Mouse (Mus musculus): ENCODE results near the gene Cacng7. TPM values are rescaled to one million over a fixed set of nuclear protein-coding genes. Genes with fewer than 3 reads are reported as not detected.

The Cacng7 gene
- polyA plus RNA-seq, 1 experiment from 2014 or later, result 5.0 TPM

DNA sequence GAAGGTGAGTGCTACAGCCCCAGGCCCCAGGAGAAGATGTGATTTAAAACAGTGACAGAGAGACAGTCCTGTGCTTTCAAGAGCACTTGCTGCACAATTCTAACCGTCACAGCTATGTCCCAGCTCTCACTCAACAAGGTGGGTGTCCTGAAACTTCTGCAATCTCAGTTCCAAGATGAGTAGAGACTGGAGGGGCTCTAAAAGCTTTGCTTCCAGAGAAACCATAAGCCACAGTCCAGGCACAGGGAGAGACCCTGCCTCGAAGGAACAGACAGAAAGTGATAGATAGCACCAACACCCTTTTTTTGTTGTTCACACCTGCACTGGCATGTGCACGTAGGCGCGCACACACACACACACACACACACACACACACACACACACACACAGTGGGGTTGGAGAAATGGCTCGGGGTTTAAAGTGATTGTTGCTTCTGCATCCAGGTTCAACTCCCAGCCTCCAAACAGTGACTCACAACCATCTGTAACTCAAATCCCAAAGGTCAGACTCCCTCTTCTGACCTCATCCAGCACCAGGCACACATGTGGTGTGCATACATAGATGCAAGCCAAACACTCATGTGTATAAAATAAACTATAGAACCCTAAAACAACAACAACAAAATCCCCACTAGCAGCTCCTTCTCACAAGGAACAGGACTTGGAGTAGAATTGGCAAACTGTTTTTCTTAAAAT lies 53.4 kb downstream of the Cacng7 start:
- Histone ChIP-seq H3K27me3 (ENCODE audit: control insufficient read depth, insufficient read depth, low read length) (no peaks in the 10 kb centered on the region), H3K9ac (replicated peaks; ENCODE audit: low read length) (no peak overlapping the region), H3K9me3 (ENCODE audit: control insufficient read depth, low read length) (no peaks in the 10 kb centered on the region), H3K4me3 (replicated peaks; ENCODE audit: low read depth, low read length) (no peak overlapping the region), H3K4me2 (ENCODE audit: low read length) (no peak overlapping the region), H3K27ac (replicated peaks; ENCODE audit: low read depth, low read length) (no peak overlapping the region), H3K36me3 (ENCODE audit: control insufficient read depth, insufficient read depth, low read length) (no peaks in the 10 kb centered on the region), H3K4me1 (ENCODE audit: control insufficient read depth, insufficient read depth, low read length) (0 out of 2 replicates have a peak, but pooled peaks cover 9% of the 10 kb centered on the region)
- 82% methylated on average over 6 of the region's 6 CpGs for WGBS
- ATAC-seq (ENCODE audit: low FRiP score, low TSS enrichment) (no peak), DNase-seq (no peak)

GRCm38 (mm10) chr7:3387761-3388160 lies 55.0 kb downstream of the Cacng7 start:
- no peak overlapping the region for H3K4me3 ChIP-seq (replicated peaks; ENCODE audit: low read depth, low read length)
- no peak overlapping the region for H3K9ac ChIP-seq (replicated peaks; ENCODE audit: low read length)
- H3K4me1 ChIP-seq (ENCODE audit: control insufficient read depth, insufficient read depth, low read length), result peaks cover 23% of the 10 kb centered on the region
- 91% methylated on average over 18 of the region's 18 CpGs for WGBS
- no peaks in the 10 kb centered on the region for H3K36me3 ChIP-seq (ENCODE audit: control insufficient read depth, insufficient read depth, low read length)
- H3K9me3 ChIP-seq (ENCODE audit: control insufficient read depth, low read length), result no peaks in the 10 kb centered on the region
- peak overlapping the region; percentile 79; the same call in 1 of the 2 replicates for H3K4me2 ChIP-seq (ENCODE audit: low read length)
- DNase-seq (no peak), ATAC-seq (ENCODE audit: low FRiP score, low TSS enrichment) (no peak)
- no peaks in the 10 kb centered on the region for H3K27me3 ChIP-seq (ENCODE audit: control insufficient read depth, insufficient read depth, low read length)
- no peak overlapping the region for H3K27ac ChIP-seq (replicated peaks; ENCODE audit: low read depth, low read length)

DNA sequence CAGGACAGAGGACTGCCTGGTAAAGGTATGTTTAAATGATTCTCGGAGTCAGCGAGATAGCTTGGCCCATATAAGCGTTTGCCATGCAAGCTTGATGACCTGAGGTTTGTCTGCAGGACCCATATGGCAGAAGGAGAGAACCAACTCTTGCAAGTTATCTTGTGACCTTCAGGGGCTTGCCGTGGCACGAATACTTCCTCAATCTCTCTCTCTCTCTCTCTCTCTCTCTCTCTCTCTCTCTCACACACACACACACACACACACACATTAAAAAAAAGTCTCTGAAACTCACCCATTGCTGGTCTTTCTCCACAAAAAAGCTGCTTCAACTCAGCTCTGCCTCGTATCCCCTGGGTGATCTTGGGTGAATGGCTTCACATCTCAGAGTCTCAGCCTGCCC lies 56.1 kb downstream of the Cacng7 start:
- no peak for ATAC-seq (ENCODE audit: low FRiP score, low TSS enrichment)
- Histone ChIP-seq H3K4me2 (ENCODE audit: low read length) (peak overlapping the region; percentile 79), H3K9ac (replicated peaks; ENCODE audit: low read length) (no peak overlapping the region; the same call in 1 of the 2 replicates), H3K27me3 (ENCODE audit: control insufficient read depth, insufficient read depth, low read length) (no peaks in the 10 kb centered on the region), H3K9me3 (ENCODE audit: control insufficient read depth, low read length) (no peaks in the 10 kb centered on the region), H3K36me3 (ENCODE audit: control insufficient read depth, insufficient read depth, low read length) (peaks cover under 1% of the 10 kb centered on the region; the same call in 1 of the 2 replicates), H3K4me3 (replicated peaks; ENCODE audit: low read depth, low read length) (no peak overlapping the region), H3K27ac (replicated peaks; ENCODE audit: low read depth, low read length) (no peak overlapping the region), H3K4me1 (ENCODE audit: control insufficient read depth, insufficient read depth, low read length) (peaks cover 31% of the 10 kb centered on the region)
- no peak for DNase-seq
- WGBS, result 73% methylated on average over 6 of the region's 6 CpGs

DNA sequence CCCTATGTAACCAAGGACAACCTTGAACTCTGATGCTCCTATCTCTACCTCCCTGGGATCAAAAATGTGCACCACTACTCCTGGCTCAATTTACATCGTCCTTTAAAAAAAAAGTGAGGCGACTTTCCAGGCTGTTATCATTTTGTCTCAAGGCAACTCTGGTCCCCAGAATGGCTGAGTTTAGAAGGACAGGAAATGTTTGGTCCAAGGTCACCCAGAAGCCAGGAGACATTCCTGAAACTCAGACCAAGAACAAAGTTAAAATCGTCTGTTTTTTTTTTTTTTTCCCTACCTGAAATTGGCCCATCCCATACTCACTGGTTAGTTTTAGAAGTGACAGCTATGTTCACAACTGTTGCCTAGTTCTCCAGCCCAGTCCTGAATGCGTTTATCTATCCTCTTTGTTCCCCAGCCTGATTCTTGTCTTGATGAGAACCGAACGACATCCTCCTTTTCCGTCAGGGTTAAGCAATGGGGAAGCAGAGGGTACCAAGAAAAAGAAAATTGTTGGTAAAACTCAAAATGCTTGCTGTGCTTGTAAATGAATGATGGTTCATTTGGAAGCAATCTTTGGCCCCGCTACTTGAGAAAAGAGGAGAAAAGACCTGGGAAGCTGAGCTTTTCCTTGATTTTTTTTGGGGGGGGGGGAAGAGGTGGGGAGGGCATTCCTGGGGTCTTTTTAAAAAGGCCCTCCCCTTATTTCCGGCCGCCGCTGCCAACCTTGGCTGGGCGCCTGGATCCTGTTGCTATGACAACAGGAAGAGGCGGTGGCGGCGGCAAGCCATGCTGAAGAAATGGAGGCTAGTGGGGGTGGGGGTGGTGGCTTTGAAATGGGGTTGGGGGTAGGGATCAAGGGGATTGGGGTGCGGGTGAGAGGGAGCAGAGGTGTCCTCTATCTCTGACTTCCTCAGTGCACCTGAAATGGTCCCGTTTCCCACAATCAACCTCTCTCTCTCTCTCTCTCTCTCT lies 57.0 kb downstream of the Cacng7 start:
- Histone ChIP-seq H3K36me3 (ENCODE audit: control insufficient read depth, insufficient read depth, low read length) (peaks cover 9% of the 10 kb centered on the region), H3K9me3 (ENCODE audit: control insufficient read depth, low read length) (no peaks in the 10 kb centered on the region), H3K27ac (replicated peaks; ENCODE audit: low read depth, low read length) (peak overlapping the region; percentile 75; the same call in 1 of the 2 replicates), H3K9ac (replicated peaks; ENCODE audit: low read length) (peak overlapping the region; percentile 60; the same call in 1 of the 2 replicates), H3K4me2 (ENCODE audit: low read length) (peak overlapping the region; percentile 79), H3K4me3 (replicated peaks; ENCODE audit: low read depth, low read length) (peak overlapping the region; percentile 53), H3K27me3 (ENCODE audit: control insufficient read depth, insufficient read depth, low read length) (no peaks in the 10 kb centered on the region), H3K4me1 (ENCODE audit: control insufficient read depth, insufficient read depth, low read length) (peaks cover 32% of the 10 kb centered on the region)
- DNase-seq, result peak; percentile 89
- ATAC-seq (ENCODE audit: low FRiP score, low TSS enrichment), result peak; percentile 64
- 2% methylated on average over 17 of the region's 17 CpGs for WGBS

GRCm38 (mm10) chr7:3390413-3391080 lies 57.8 kb downstream of the Cacng7 start, which contains the start of gene Cacng8:
TSS of gene Cacng8 (plus strand) at chr7:3390683.
- H3K9me3 ChIP-seq (ENCODE audit: control insufficient read depth, low read length), result no peaks in the 10 kb centered on the region
- H3K9ac ChIP-seq (replicated peaks; ENCODE audit: low read length), result peak within 1 kb of the TSS; percentile 60
- peak; percentile 29; the same call in 1 of the 2 replicates for ATAC-seq (ENCODE audit: low FRiP score, low TSS enrichment)
- 0% methylated on average over 7 of the region's 7 CpGs for WGBS
- peak within 1 kb of the TSS; percentile 53 for H3K4me3 ChIP-seq (replicated peaks; ENCODE audit: low read depth, low read length)
- H3K27ac ChIP-seq (replicated peaks; ENCODE audit: low read depth, low read length), result peak within 1 kb of the TSS; percentile 75
- H3K27me3 ChIP-seq (ENCODE audit: control insufficient read depth, insufficient read depth, low read length), result no peaks in the 10 kb centered on the region
- peaks cover 38% of the 10 kb centered on the region for H3K4me1 ChIP-seq (ENCODE audit: control insufficient read depth, insufficient read depth, low read length)
- peaks cover 12% of the 10 kb centered on the region for H3K36me3 ChIP-seq (ENCODE audit: control insufficient read depth, insufficient read depth, low read length)
- H3K4me2 ChIP-seq (ENCODE audit: low read length), result peak within 1 kb of the TSS; percentile 79
- peak; percentile 79 for DNase-seq

- H3K9ac ChIP-seq (replicated peaks; ENCODE audit: low read length), result peak overlapping the region; percentile 60
- H3K27me3 ChIP-seq (ENCODE audit: control insufficient read depth, insufficient read depth, low read length), result no peaks in the 10 kb centered on the region
- WGBS, result 2% methylated on average over 12 of the region's 12 CpGs
- no peaks in the 10 kb centered on the region for H3K9me3 ChIP-seq (ENCODE audit: control insufficient read depth, low read length)
- H3K36me3 ChIP-seq (ENCODE audit: control insufficient read depth, insufficient read depth, low read length), result peaks cover 14% of the 10 kb centered on the region
- DNase-seq, result no peak
- H3K4me2 ChIP-seq (ENCODE audit: low read length), result peak overlapping the region; percentile 79
- peak overlapping the region; percentile 53 for H3K4me3 ChIP-seq (replicated peaks; ENCODE audit: low read depth, low read length)
- peak overlapping the region; percentile 21; the same call in 1 of the 2 replicates for H3K27ac ChIP-seq (replicated peaks; ENCODE audit: low read depth, low read length)
- peak; percentile 38; the same call in 1 of the 2 replicates for ATAC-seq (ENCODE audit: low FRiP score, low TSS enrichment)
- peaks cover 38% of the 10 kb centered on the region for H3K4me1 ChIP-seq (ENCODE audit: control insufficient read depth, insufficient read depth, low read length)
Observed at GRCm38 (mm10) chr7:3391081-3391451, 58.3 kb downstream of the Cacng7 start.

- 7% methylated on average over 4 of the region's 4 CpGs for WGBS
- H3K4me1 ChIP-seq (ENCODE audit: control insufficient read depth, insufficient read depth, low read length), result peaks cover 38% of the 10 kb centered on the region
Observed at GRCm38 (mm10) chr7:3391809-3392208, 59.1 kb downstream of the Cacng7 start.

DNA sequence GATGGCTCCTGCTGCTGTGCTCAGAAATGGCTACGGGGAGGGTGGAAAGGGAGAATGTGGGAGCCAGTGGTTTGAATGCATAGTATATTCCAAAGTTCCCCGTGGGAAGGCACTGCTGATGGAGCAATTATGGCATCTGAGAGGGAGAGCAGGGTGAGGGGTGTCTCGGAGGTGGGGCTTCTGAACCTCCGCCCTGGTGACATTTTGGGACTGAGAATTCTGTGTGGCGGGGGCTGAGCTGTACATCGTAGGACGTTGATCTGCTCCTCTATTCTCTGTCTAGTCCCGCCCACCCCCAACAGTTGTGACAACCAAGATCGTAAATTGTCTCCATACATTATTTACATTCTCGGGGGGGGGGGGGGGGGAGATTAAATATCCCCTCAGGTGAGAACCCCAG lies 64.6 kb downstream of the Cacng7 start:
- no peak overlapping the region for H3K27ac ChIP-seq (replicated peaks; ENCODE audit: low read depth, low read length)
- peaks cover 24% of the 10 kb centered on the region for H3K4me1 ChIP-seq (ENCODE audit: control insufficient read depth, insufficient read depth, low read length)
- WGBS, result 38% methylated on average over 10 of the region's 10 CpGs
- no peak overlapping the region for H3K9ac ChIP-seq (replicated peaks; ENCODE audit: low read length)
- ATAC-seq (ENCODE audit: low FRiP score, low TSS enrichment), result 0 out of 2 replicates have a peak, but pooled peaks have one; percentile 9
- no peak overlapping the region for H3K4me3 ChIP-seq (replicated peaks; ENCODE audit: low read depth, low read length)
- H3K4me2 ChIP-seq (ENCODE audit: low read length), result peak overlapping the region; percentile 13
- H3K27me3 ChIP-seq (ENCODE audit: control insufficient read depth, insufficient read depth, low read length), result no peaks in the 10 kb centered on the region
- no peak for DNase-seq
- H3K36me3 ChIP-seq (ENCODE audit: control insufficient read depth, insufficient read depth, low read length), result peaks cover 14% of the 10 kb centered on the region
- no peaks in the 10 kb centered on the region for H3K9me3 ChIP-seq (ENCODE audit: control insufficient read depth, low read length)

More at GRCm38 (mm10) chr7:3391809-3392208, 59.1 kb downstream of the Cacng7 start:
- peak overlapping the region; percentile 21 for H3K27ac ChIP-seq (replicated peaks; ENCODE audit: low read depth, low read length)
- H3K9ac ChIP-seq (replicated peaks; ENCODE audit: low read length), result peak overlapping the region; percentile 60; the same call in 1 of the 2 replicates
- DNase-seq (peak; percentile 60), ATAC-seq (ENCODE audit: low FRiP score, low TSS enrichment) (no peak)
- peak overlapping the region; percentile 53 for H3K4me3 ChIP-seq (replicated peaks; ENCODE audit: low read depth, low read length)
- H3K27me3 ChIP-seq (ENCODE audit: control insufficient read depth, insufficient read depth, low read length), result no peaks in the 10 kb centered on the region
- H3K36me3 ChIP-seq (ENCODE audit: control insufficient read depth, insufficient read depth, low read length), result peaks cover 14% of the 10 kb centered on the region
- H3K9me3 ChIP-seq (ENCODE audit: control insufficient read depth, low read length), result no peaks in the 10 kb centered on the region
- H3K4me2 ChIP-seq (ENCODE audit: low read length), result peak overlapping the region; percentile 79

All from midbrain, embryonic 14.5 days (tissue).